Mouse (Mus musculus): Measurements from ENCODE around the gene Mex3d.

The Mex3d gene

DNA sequence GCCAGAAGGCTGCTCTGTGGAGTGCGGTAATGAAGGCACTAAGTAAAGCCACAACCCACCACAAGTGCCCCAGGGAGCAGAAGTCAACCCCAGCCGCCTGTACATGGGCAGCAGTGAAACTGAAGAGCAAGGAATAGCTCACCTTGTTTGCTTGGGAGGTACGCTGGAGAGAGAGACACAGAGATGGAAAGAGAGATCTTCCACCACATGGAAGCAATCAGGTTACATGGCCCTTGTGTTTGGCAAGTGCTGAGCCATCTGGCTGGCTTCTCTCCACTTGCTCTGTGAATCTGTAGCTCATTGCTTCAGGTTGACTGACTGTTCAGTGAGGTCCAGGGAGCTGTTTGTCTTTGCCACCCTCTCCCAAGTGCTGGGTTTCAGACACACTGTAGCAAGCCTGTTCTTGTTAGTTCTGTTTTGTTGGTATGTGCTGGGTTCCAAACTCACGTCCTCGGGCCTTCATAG, 54.9 kb downstream of the Mex3d start:
- CTCF ChIA-PET: interaction anchor here (1.0 kb wide), 1 partner anchor 8 kb away, joined by 3 read pairs; no protein-coding TSS in a partner anchor

DNA sequence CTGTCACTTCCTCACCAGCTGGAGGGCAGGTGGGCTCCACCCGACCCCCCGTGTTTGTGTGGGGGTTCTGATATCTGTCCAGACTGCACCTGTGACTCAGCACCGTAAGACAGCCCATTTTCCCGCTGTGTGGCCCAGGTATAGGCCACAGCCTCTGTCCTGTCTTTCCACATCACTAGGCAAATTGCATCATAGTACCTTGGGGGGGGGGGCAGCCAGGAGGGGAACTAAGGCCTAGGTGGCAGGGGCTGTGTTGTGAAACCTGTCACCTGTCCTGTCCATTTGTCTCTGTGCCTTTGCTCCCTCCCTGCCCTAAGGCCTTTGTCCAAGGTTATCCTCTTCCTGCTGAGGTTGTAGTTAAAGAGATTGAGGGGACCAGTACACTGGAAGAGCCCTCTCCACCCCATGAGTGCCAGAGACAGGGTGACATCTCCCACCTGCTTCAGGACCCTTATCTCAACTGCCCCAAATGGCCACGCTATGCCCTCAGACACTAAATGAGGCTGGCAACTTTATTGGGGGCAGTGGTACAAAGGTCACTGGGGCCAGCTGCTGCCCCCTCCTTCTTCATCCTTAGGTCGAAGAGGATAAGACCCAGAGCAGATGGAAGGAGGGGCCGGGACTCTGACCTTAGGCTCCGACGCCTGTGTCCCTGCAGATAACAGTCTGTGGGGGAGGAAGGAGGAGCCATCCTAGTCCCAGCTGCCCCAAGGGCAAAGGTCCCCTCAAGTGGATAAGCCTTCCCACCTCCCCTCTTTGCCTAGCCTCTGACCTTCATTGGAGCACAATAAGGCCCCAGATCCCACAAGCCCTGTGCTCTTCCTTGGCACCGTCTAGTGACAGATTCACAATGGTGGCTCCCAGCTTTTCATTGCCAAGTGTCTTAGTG, 55.6 kb downstream of the Mex3d start:
- CTCF ChIA-PET: interaction anchor here (0.5 to 1.0 kb wide), 3 partner anchors 9 to 190 kb away, joined by 3 to 5 read pairs (median 3); no protein-coding TSS in a partner anchor

DNA sequence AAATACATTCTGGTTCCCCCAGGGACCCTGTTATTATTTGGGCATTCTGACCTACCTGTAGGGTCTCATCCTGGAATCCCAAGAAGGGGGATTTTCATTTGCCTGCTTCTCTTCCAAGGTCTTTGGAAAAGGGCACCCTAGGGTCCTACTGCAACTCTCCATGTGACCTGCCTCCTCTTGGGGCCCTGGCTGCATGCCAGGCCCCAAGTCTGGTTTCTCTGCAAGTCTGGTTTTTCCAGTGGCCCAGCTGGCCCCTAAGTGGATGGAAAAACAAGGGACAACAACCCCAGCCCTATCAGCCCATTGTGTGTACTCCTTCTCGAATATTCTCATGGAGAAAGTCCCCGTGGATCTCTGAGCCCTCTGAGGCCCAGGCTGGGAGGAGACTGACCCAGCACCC, 56.6 kb downstream of the Mex3d start:
- CTCF ChIA-PET: interaction anchor here (0.5 kb wide), 1 partner anchor 191 kb away, joined by 5 read pairs; no protein-coding TSS in a partner anchor

All from spleen, embryonic (tissue).